Comparison of ENCODE assay signal across 8 mouse cellular contexts in the genomic region with DNA sequence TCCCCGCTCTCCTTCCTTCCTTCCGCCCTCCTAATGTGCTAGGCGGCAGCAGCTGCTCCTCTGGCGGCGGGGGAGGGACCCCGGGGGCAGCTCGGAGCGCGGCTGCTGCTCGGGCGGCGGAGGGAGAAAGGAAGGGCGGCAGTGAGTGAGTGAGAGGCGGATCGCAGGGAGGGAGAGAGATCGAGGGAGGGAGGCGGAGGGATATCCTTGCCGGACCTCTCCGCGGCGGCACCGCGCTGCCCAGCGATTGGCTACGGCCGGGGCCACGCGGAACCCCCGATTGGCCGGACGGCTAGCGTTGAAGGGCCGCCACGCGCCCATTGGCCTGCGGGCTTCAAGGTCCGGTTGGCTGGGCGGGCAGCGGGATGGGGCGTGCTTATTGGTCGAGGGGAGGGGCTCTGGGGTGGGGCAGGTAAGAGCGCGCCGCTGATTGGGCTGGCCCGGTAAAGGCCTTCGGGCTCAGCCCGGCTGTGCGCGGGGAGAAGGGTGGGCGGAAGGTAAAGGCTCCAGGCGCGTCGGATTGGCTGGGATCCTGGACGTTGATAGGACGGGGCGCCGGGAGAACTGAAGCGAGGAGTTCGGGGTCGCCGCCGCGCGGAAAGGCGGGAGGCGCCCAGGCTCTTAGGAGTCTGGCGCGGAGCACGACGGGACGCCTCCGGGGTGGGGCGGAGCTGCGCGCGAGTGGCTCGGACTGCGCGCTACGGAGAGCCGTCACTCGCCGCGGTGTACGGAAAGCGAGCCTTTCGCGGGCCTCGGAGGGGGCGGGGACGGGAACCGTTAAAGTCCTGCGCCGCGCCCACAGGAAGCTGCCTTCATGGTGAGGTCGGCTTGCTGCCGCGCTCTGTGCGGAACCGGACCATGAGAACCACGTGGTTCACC. TPM values are rescaled to one million over a fixed set of nuclear protein-coding genes. Genes with fewer than 3 reads are reported as not detected.
DNase-seq lines count a peak whose midpoint lies in the region; ATAC-seq and TF ChIP-seq lines count a peak whose summit lies in the region.

Gene Kpnb1, minus strand, starts transcription at position 118 of the 879 bp plus-strand sequence.

- peak; percentile 94 for ATAC-seq in heart, embryonic 11.5 days (replicated peaks; ENCODE audit: insufficient number of reproducible peaks, low FRiP score, low TSS enrichment)
- ATAC-seq in kidney, embryonic 16.5 days (ENCODE audit: low FRiP score, low TSS enrichment): peak; percentile 97

- no peak for TF ChIP-seq CTCF in C2C12 (IDR thresholded peaks at IDR 0.05; ENCODE audit: control insufficient read depth, insufficient read depth, insufficient read length)
- no peak for TF ChIP-seq CTCF in brain, embryonic 14.5 days (IDR thresholded peaks at IDR 0.05; ENCODE audit: borderline replicate concordance, extremely low read depth, insufficient read depth, insufficient read length)
- no peak for TF ChIP-seq CTCF in liver, adult 2 months (IDR thresholded peaks at IDR 0.05; ENCODE audit: low read depth, low read length)

- peak within 1 kb of the TSS; percentile 85 for H3K4me3 ChIP-seq in C2C12 (ENCODE audit: insufficient read depth, poor library complexity, severe bottlenecking)
- H3K4me3 ChIP-seq in erythroblast, embryonic 14.5 days (replicated peaks): peak within 1 kb of the TSS; percentile 91
- H3K4me3 ChIP-seq in heart, embryonic 11.5 days (ENCODE audit: low read depth, low read length): peak within 1 kb of the TSS; percentile 95
- peak within 1 kb of the TSS; percentile 84 for H3K4me3 ChIP-seq in kidney, embryonic 16.5 days (ENCODE audit: low read length)
- peak within 1 kb of the TSS; percentile 96 for H3K4me3 ChIP-seq in liver, adult 2 months (ENCODE audit: insufficient read depth, low read depth, low read length)
- H3K4me3 ChIP-seq in myocyte: peak within 1 kb of the TSS; percentile 52

- peak; percentile 73 for TF ChIP-seq POLR2A in brain, embryonic 14.5 days (IDR thresholded peaks at IDR 0.05; ENCODE audit: borderline replicate concordance, extremely low read depth, insufficient read depth, insufficient read length, poor library complexity, severe bottlenecking)
- peak; percentile 63 for TF ChIP-seq POLR2A in liver, adult 2 months (IDR thresholded peaks at IDR 0.05; ENCODE audit: extremely low read depth, insufficient read depth, low read length)
- TF ChIP-seq POLR2A in myocyte (IDR thresholded peaks at IDR 0.05; ENCODE audit: insufficient read length, low read depth): peak; percentile 93

- H3K9ac ChIP-seq in heart, embryonic 11.5 days (ENCODE audit: low read depth, low read length): peak within 1 kb of the TSS; percentile 98
- peak within 1 kb of the TSS; percentile 95 for H3K9ac ChIP-seq in kidney, embryonic 16.5 days (replicated peaks; ENCODE audit: low read length)
- peak within 1 kb of the TSS; percentile 96 for H3K9ac ChIP-seq in liver, adult 2 months (ENCODE audit: low read depth, low read length)

- H3K4me2 ChIP-seq in heart, embryonic 11.5 days: peak within 1 kb of the TSS; percentile 94
- peak within 1 kb of the TSS; percentile 89 for H3K4me2 ChIP-seq in kidney, embryonic 16.5 days (replicated peaks; ENCODE audit: low read depth, low read length)
- H3K4me2 ChIP-seq in myocyte (ENCODE audit: low read depth): peak within 1 kb of the TSS; percentile 98

- no peaks in the 10 kb centered on the region for H3K9me3 ChIP-seq in erythroblast, embryonic 14.5 days (ENCODE audit: control insufficient read depth, low read length)
- no peaks in the 10 kb centered on the region for H3K9me3 ChIP-seq in heart, embryonic 11.5 days (replicated peaks; ENCODE audit: control insufficient read depth, low read length)
- no peaks in the 10 kb centered on the region for H3K9me3 ChIP-seq in kidney, embryonic 16.5 days (ENCODE audit: low read length)

- H3K79me3 ChIP-seq in C2C12 (ENCODE audit: low read depth): peaks cover 50% of the 10 kb centered on the region

- peak within 1 kb of the TSS; percentile 99 for H3K27ac ChIP-seq in heart, embryonic 11.5 days (ENCODE audit: low read depth, low read length)
- peak within 1 kb of the TSS; percentile 98 for H3K27ac ChIP-seq in kidney, embryonic 16.5 days (ENCODE audit: low read length)
- H3K27ac ChIP-seq in liver, adult 2 months (replicated peaks; ENCODE audit: insufficient read depth, low read depth, low read length): peak within 1 kb of the TSS; percentile 80

- H3K79me2 ChIP-seq in C2C12 (ENCODE audit: control insufficient read depth, insufficient read depth): peaks cover 73% of the 10 kb centered on the region
- H3K79me2 ChIP-seq in liver, adult 2 months (ENCODE audit: control insufficient read depth, insufficient read depth, low read length): peaks cover 3% of the 10 kb centered on the region; the same call in 1 of the 2 replicates
- H3K79me2 ChIP-seq in myocyte (ENCODE audit: control insufficient read depth, insufficient read depth): peaks cover 50% of the 10 kb centered on the region

- peaks cover 43% of the 10 kb centered on the region for H3K36me3 ChIP-seq in C2C12 (ENCODE audit: control insufficient read depth, insufficient read depth)
- H3K36me3 ChIP-seq in erythroblast, embryonic 14.5 days (ENCODE audit: control insufficient read depth): peaks cover 62% of the 10 kb centered on the region
- peaks cover 16% of the 10 kb centered on the region for H3K36me3 ChIP-seq in heart, embryonic 11.5 days (ENCODE audit: control insufficient read depth, insufficient read depth, low read length)
- H3K36me3 ChIP-seq in kidney, embryonic 16.5 days (ENCODE audit: insufficient read depth, low read length): peaks cover 20% of the 10 kb centered on the region
- H3K36me3 ChIP-seq in liver, adult 2 months (ENCODE audit: control insufficient read depth, insufficient read depth, low read length): peaks cover 17% of the 10 kb centered on the region
- peaks cover 26% of the 10 kb centered on the region for H3K36me3 ChIP-seq in myocyte (ENCODE audit: control insufficient read depth, insufficient read depth)
- peaks cover 4% of the 10 kb centered on the region; the same call in 1 of the 2 replicates for H3K36me3 ChIP-seq in splenic B cell, adult 2 months (ENCODE audit: control insufficient read depth, insufficient read depth, low read length, poor library complexity, severe bottlenecking)

- H3K4me1 ChIP-seq in erythroblast, embryonic 14.5 days (ENCODE audit: control insufficient read depth): peaks cover 57% of the 10 kb centered on the region
- H3K4me1 ChIP-seq in heart, embryonic 11.5 days (ENCODE audit: control insufficient read depth, insufficient read depth, low read length): peaks cover 29% of the 10 kb centered on the region
- H3K4me1 ChIP-seq in kidney, embryonic 16.5 days (ENCODE audit: insufficient read depth, low read length): peaks cover 27% of the 10 kb centered on the region
- H3K4me1 ChIP-seq in liver, adult 2 months (ENCODE audit: control insufficient read depth, insufficient read depth, low read length): peaks cover 6% of the 10 kb centered on the region; the same call in 1 of the 2 replicates

- 1% methylated on average over 81 of the region's 101 CpGs for WGBS in heart, embryonic 11.5 days (ENCODE audit: insufficient replicate concordance)
- 0% methylated on average over 70 of the region's 101 CpGs for WGBS in kidney, embryonic 16.5 days
- WGBS in liver, adult 2 months: under 1% methylated on average over 90 of the region's 101 CpGs

- H3K27me3 ChIP-seq in C2C12 (ENCODE audit: control insufficient read depth, insufficient read depth, insufficient read length) (no peaks in the 10 kb centered on the region), myocyte (ENCODE audit: control insufficient read depth, insufficient read depth, insufficient read length) (no peaks in the 10 kb centered on the region)
- H3K27me3 ChIP-seq in erythroblast, embryonic 14.5 days (ENCODE audit: control insufficient read depth): no peaks in the 10 kb centered on the region
- H3K27me3 ChIP-seq in heart, embryonic 11.5 days (ENCODE audit: control insufficient read depth, insufficient read depth, low read length): no peaks in the 10 kb centered on the region
- no peaks in the 10 kb centered on the region for H3K27me3 ChIP-seq in kidney, embryonic 16.5 days (ENCODE audit: insufficient read depth, low read length)
- no peaks in the 10 kb centered on the region for H3K27me3 ChIP-seq in liver, adult 2 months (ENCODE audit: control insufficient read depth, insufficient read depth, low read length)
- H3K27me3 ChIP-seq in splenic B cell, adult 2 months (ENCODE audit: control insufficient read depth, insufficient read depth, low read length, poor library complexity, severe bottlenecking): no peaks in the 10 kb centered on the region

- H3ac ChIP-seq in C2C12 (ENCODE audit: control insufficient read depth, insufficient read length, low read depth) (peak within 1 kb of the TSS; percentile 91), myocyte (ENCODE audit: control insufficient read depth, insufficient read length) (peak within 1 kb of the TSS; percentile 76)

- peak; percentile 100 for DNase-seq in brain, embryonic 14.5 days (ENCODE audit: low read depth)
- DNase-seq in liver, adult 2 months (ENCODE audit: extremely low read depth, low read depth, low spot score): peak; percentile 93
- peak; percentile 99 for DNase-seq in splenic B cell, adult 2 months (ENCODE audit: low read depth, low spot score)

TF ChIP-seq in C2C12, 6 proteins besides CTCF, POLR2A, EP300 and RAD21 (continues in another document):
- peak; percentile 99 for TF ChIP-seq MAX (IDR thresholded peaks at IDR 0.05)
- no peak for TF ChIP-seq FOSL1 (IDR thresholded peaks at IDR 0.05; ENCODE audit: insufficient read depth, low read length, poor library complexity, severe bottlenecking)
- no peak for TF ChIP-seq MYOG (IDR thresholded peaks at IDR 0.05; ENCODE audit: control insufficient read depth, extremely low read depth, insufficient read length)
- no peak for TF ChIP-seq CEBPB (IDR thresholded peaks at IDR 0.05; ENCODE audit: low read depth)
- no peak for TF ChIP-seq USF1 (IDR thresholded peaks at IDR 0.05; ENCODE audit: low read depth)

TF ChIP-seq in myocyte, 11 proteins besides CTCF, POLR2A, EP300 and RAD21 (continues in another document):
- TF ChIP-seq E2F4 (IDR thresholded peaks at IDR 0.05; ENCODE audit: insufficient read depth) (peak; percentile 81), TCF3 (IDR thresholded peaks at IDR 0.05; ENCODE audit: insufficient read length, low read depth) (peak; percentile 4), MAX (IDR thresholded peaks at IDR 0.05; ENCODE audit: low read depth) (peak; percentile 53), SRF (IDR thresholded peaks at IDR 0.05; ENCODE audit: control insufficient read depth, insufficient read length, low read depth) (peak; percentile 55), TCF12 (IDR thresholded peaks at IDR 0.05; ENCODE audit: insufficient read depth, poor library complexity, severe bottlenecking) (no peak)

RNA-seq across cellular contexts. Expression of gene Kpnb1, which starts in this region (rescaled TPM):
- 180 TPM for polyA plus RNA-seq in C2C12 (2012; fragmentation: generic; extraction: Trizol)
- 106 and 129 TPM in 2 replicates for polyA plus RNA-seq in brain, embryonic 14.5 days (2012; rRNA removed)
- 2.4 and 2.5 TPM in 2 replicates for polyA plus RNA-seq in erythroblast, embryonic 14.5 days (2012)
- polyA plus RNA-seq in heart, embryonic 11.5 days (2014; fragmentation: Nextera tagmentation; extraction: Ambion mirVana): 61.2 and 63.6 TPM in 2 replicates
- polyA plus RNA-seq in kidney, embryonic 16.5 days (2015; fragmentation: Nextera tagmentation; extraction: Ambion mirVana): 51.0 and 54.6 TPM in 2 replicates
- total RNA-seq in liver, adult 2 months (2014; rRNA removed): 40.7 and 44.6 TPM in 2 replicates
- 14.9 and 16.2 TPM in 2 replicates for polyA plus RNA-seq in liver, adult 2 months (2012; rRNA removed)
- 103 TPM for polyA plus RNA-seq in myocyte (2012; fragmentation: generic; extraction: Trizol)

Comparison
In these comparisons a context has a peak if more than half of its experiments do, and no peak if none do; other contexts are left out.
1. Peak in every context shown above with its lines: DNase-seq, ATAC-seq, H3K4me3 ChIP-seq and H3K27ac ChIP-seq.